Mouse (Mus musculus) hindbrain, embryonic 11.5 days (tissue): Measurements from ENCODE around the gene Krtap16-1. TPM values are rescaled to one million over a fixed set of nuclear protein-coding genes. Genes with fewer than 3 reads are reported as not detected.

Experiments used
- ATAC-seq: fragments of 200-750 bp; cut with Nextera tagmentation; 2 replicates; pipeline ENCODE4 v1.8.0; 2017; ENCODE audit warnings: mild to moderate bottlenecking, moderate TSS enrichment, moderate library complexity; ENCODE audit not compliant: low FRiP score
- DNase-seq: peaks from one replicate; pipeline ENCODE4 v3.0.0-alpha.2; 2015; ENCODE audit warnings: low spot score
- H3K27ac ChIP-seq: fragments of 300-500 bp; sonication (generic); 2 replicates; pipeline ENCODE4 v1.5.1; 2014; ENCODE audit warnings: mild to moderate bottlenecking, low read depth, low read length
- H3K27me3 ChIP-seq: fragments of 300-500 bp; sonication (generic); 2 replicates; pipeline ENCODE4 v1.6.1; 2014; ENCODE audit warnings: mild to moderate bottlenecking, low read length, moderate library complexity, mixed read lengths; ENCODE audit not compliant: control insufficient read depth, insufficient read depth
- H3K36me3 ChIP-seq: fragments of 300-500 bp; sonication (generic); 2 replicates; pipeline ENCODE4 v1.6.1; 2014; ENCODE audit warnings: mild to moderate bottlenecking, low read length, moderate library complexity, mixed read lengths; ENCODE audit not compliant: control insufficient read depth, insufficient read depth
- H3K4me1 ChIP-seq: fragments of 300-500 bp; sonication (generic); replicated peaks from 2 replicates; pipeline ENCODE4 v1.6.1; 2014; ENCODE audit warnings: low read length, mixed read lengths; ENCODE audit not compliant: control insufficient read depth, insufficient read depth
- H3K4me2 ChIP-seq: fragments of 300-500 bp; sonication (generic); replicated peaks from 2 replicates; pipeline ENCODE4 v1.6.1; 2014; ENCODE audit warnings: mild to moderate bottlenecking, low read depth, low read length
- H3K4me3 ChIP-seq: fragments of 300-500 bp; sonication (generic); 2 replicates; pipeline ENCODE4 v1.5.1; 2014; ENCODE audit warnings: low read depth, low read length
- H3K9ac ChIP-seq: fragments of 300-500 bp; sonication (generic); 2 replicates; pipeline ENCODE4 v1.6.1; 2014; ENCODE audit warnings: low read depth, low read length
- H3K9me3 ChIP-seq: fragments of 300-500 bp; sonication (generic); 2 replicates; pipeline ENCODE4 v1.6.1; 2016; ENCODE audit warnings: low read length; ENCODE audit not compliant: control insufficient read depth
- WGBS: fragments of 180-500 bp; shearing (Covaris S2); extraction: QIAGEN DNeasy Blood & Tissue Kit; methylation state at CpG from one replicate; pipeline ENCODE4 v1.1.7; 2014; 5-methylcytosine and 5-hydroxymethylcytosine counted together
- polyA plus RNA-seq: library from polyadenylated mRNA; unstranded; fragments of >200 nt; fragmentation: Nextera tagmentation; extraction: Ambion mirVana; gene quantifications from 2 replicates; pipeline ENCODE4 v1.2.1, GENCODE M21; 2014

Gene Krtap16-1
- polyA plus RNA-seq, 1 experiment from 2014 or later = not detected

DNA sequence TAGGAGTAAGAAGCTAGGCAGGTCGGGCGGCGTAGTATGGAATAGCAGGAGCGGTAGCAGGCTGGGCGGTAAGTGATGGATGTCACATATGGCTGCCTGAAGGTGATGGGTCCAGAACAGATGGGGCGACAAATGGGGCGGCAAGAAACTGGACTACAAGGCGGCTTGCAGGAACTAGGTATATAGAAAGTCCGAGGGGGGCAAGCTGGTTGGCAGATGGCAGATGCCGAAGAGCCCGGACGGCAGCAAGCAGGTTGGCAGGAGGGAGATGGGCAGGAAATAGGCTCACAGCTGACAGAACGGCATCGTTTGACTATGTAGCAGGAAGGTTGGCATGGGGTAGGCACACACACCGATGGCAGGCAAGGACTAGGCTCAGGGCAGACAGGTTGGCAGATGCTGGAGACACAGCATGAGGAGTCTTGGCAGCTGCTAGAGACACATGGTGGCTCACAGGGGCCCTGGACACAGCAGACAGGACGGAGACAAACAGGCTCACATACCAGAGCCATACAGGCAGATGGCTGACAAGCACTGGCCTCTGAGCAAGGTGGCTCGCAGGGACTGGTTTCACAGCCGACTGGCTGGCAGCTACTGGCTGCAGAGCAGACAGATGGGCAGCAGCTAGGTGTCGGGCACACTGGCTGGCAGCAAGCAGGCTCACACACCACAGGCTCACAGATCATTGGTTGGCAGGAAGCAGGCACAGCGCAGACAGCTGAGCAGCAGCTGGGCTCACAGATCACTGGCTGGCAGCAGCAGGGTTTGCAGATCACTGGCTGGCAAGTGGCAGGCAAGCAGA lies 905 bp downstream of the Krtap16-1 start:
- H3K9me3 ChIP-seq = no peaks in the 10 kb centered on the region
- WGBS = 85% methylated on average over 20 of the region's 20 CpGs
- no peak overlapping the region for H3K9ac ChIP-seq
- DNase-seq (no peak), ATAC-seq (no peak)
- no peak overlapping the region for H3K27ac ChIP-seq
- H3K4me1 ChIP-seq = no peaks in the 10 kb centered on the region
- H3K36me3 ChIP-seq = no peaks in the 10 kb centered on the region
- H3K4me3 ChIP-seq = no peak overlapping the region
- no peak overlapping the region for H3K4me2 ChIP-seq
- no peaks in the 10 kb centered on the region for H3K27me3 ChIP-seq

DNA sequence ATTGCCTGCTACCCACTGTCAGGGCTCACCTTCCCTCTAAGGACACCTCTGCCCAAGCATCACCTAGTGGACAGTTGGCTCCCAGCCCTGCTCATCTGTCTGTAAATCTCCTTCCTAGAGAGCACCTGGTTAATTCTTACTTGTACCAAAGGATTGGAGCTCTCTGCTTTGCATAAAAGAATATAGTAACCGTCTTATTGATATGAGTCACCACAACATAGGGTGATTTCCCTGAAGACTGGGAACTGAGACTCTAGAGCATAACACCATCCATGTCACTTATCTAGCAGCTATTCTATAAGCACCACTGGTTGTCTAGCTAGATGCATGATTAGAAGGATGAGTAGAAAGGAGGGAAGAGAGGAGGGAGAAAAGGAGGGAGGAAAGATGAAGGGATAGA lies 3.0 kb downstream of the Krtap16-1 start:
- Histone ChIP-seq H3K4me1 (no peaks in the 10 kb centered on the region), H3K9me3 (no peaks in the 10 kb centered on the region), H3K9ac (no peak overlapping the region), H3K27ac (no peak overlapping the region), H3K4me2 (no peak overlapping the region), H3K27me3 (no peaks in the 10 kb centered on the region), H3K36me3 (no peaks in the 10 kb centered on the region), H3K4me3 (no peak overlapping the region)
- 88% methylated on average over 1 of the region's 1 CpGs for WGBS
- DNase-seq (no peak), ATAC-seq (no peak)

DNA sequence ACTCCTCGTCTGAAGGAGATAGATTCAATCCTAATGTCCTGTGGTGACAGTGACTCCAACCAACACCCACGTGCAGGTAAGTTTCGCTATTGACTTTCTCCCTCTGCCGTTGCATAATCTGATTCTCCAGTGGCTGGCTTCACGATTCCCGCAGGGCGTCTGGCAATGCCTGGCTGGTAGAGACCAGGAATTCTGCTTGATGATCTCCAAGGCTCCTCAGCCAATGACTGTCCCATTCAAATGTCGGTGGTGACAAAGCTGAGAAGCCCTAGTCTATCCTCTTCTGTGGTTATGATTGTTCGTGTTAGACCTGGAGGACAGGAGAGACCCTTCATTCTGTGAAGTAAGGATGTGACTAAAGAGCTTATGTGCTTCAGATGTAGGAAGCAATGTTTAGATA lies 3.7 kb downstream of the Krtap16-1 start:
- ATAC-seq = no peak
- Histone ChIP-seq H3K4me3 (no peak overlapping the region), H3K9me3 (no peaks in the 10 kb centered on the region), H3K36me3 (no peaks in the 10 kb centered on the region), H3K27ac (no peak overlapping the region), H3K9ac (no peak overlapping the region), H3K27me3 (no peaks in the 10 kb centered on the region), H3K4me2 (no peak overlapping the region), H3K4me1 (no peaks in the 10 kb centered on the region)
- WGBS = 87% methylated on average over 9 of the region's 9 CpGs
- DNase-seq = no peak

DNA sequence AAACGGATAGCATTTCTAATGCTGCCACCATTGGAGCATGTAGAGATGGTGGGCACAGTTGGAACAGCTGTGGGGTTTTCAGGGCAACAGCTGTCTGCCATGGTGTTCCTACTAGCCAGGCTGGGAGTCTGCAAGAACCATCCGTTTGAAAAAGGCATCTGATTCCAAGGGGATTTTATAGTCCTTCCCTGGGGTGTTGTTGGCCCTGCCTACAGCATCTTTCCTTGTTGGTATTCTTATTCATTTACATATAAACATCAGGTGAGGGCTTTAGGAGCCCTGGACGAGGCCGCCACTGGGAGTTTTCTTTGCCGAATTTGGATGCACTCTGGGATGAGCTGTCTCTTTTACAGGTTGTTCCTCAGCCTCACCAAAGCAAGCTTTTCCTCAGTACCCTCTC lies 7.4 kb downstream of the Krtap16-1 start, which contains the start of gene Krtap29-1:
TSS of gene Krtap29-1 (minus strand) at position 101 of the 400 bp plus-strand sequence.
- H3K4me2 ChIP-seq = no peak within 1 kb of the TSS
- H3K27me3 ChIP-seq = no peaks in the 10 kb centered on the region
- ATAC-seq (no peak), DNase-seq (no peak)
- WGBS = 73% methylated on average over 5 of the region's 5 CpGs
- H3K4me1 ChIP-seq = no peaks in the 10 kb centered on the region
- H3K4me3 ChIP-seq = no peak within 1 kb of the TSS
- H3K27ac ChIP-seq = no peak within 1 kb of the TSS
- no peaks in the 10 kb centered on the region for H3K9me3 ChIP-seq
- H3K36me3 ChIP-seq = no peaks in the 10 kb centered on the region
- H3K9ac ChIP-seq = no peak within 1 kb of the TSS

DNA sequence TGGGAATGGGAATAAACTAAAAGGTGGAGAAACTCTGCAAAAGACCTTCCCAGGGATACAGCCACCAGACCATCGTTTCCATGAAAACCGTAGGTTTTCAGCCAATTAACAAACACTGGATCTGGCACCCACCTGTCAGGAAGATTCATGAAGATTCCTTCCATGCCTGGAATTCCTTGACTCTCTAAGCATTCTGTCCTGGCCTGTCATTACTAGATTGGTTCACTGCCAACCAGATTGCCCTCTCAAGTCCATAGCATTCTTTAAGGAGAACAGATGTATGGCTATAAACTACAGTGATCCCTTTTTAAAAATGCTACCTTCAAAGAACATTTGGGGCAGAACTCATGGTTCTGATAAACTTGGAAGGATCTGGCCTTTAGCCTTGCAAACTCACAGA lies 20.4 kb downstream of the Krtap16-1 start:
- DNase-seq (no peak), ATAC-seq (no peak)
- Histone ChIP-seq H3K27ac (no peak overlapping the region), H3K9ac (no peak overlapping the region), H3K9me3 (no peaks in the 10 kb centered on the region), H3K4me2 (no peak overlapping the region), H3K4me1 (no peaks in the 10 kb centered on the region), H3K4me3 (no peak overlapping the region), H3K36me3 (no peaks in the 10 kb centered on the region), H3K27me3 (no peaks in the 10 kb centered on the region)
- 69% methylated on average over 2 of the region's 2 CpGs for WGBS

DNA sequence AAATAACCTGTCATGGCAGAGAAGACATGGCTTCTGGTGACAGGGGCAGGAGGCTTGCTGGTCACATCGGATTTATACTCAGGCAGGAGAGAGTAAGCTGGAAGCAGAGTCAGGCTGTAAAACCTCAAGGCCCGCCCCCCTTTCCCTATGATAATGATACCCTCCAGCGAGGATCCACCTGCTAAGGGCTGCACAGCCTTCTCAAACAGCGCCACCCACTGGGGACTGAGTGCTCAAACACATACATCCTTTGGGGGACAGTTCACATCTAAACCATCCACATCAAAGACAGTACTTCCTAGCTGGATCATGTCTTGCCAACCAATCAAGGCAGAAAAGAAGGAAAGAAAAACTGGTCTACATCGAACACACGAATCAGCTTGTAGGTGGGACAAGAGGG lies 22.2 kb downstream of the Krtap16-1 start:
- 56% methylated on average over 6 of the region's 6 CpGs for WGBS
- Histone ChIP-seq H3K9me3 (no peaks in the 10 kb centered on the region), H3K4me1 (no peaks in the 10 kb centered on the region), H3K27ac (no peak overlapping the region), H3K4me2 (no peak overlapping the region), H3K27me3 (no peaks in the 10 kb centered on the region), H3K4me3 (no peak overlapping the region), H3K9ac (no peak overlapping the region), H3K36me3 (no peaks in the 10 kb centered on the region)
- ATAC-seq (no peak), DNase-seq (peak; percentile 10)

DNA sequence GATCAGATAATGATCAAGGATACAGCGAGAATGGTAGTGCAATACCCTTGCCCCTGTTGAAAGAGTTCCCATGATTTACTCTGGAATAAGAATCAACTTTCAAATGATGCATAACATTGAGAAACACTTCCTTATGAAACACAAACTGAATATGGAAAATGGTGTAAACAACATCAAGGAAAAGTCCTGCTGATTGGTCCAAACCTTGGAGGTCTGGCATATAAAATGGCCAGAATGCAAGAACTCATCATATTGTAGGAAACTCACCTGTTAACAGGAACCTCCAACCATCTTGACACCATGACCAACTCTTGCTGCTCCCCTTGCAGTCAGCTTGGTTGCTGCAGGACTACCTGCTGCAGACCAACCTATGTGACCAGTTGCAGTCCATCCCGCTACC lies 38.2 kb downstream of the Krtap16-1 start, which contains the start of gene Krtap9-5:
TSS of gene Krtap9-5 (plus strand) at position 301 of the 400 bp plus-strand sequence.
- H3K4me3 ChIP-seq = no peak within 1 kb of the TSS
- 91% methylated on average over 2 of the region's 2 CpGs for WGBS
- H3K27ac ChIP-seq = no peak within 1 kb of the TSS
- H3K4me1 ChIP-seq = no peaks in the 10 kb centered on the region
- no peaks in the 10 kb centered on the region for H3K9me3 ChIP-seq
- H3K4me2 ChIP-seq = no peak within 1 kb of the TSS
- ATAC-seq (no peak), DNase-seq (no peak)
- no peaks in the 10 kb centered on the region for H3K36me3 ChIP-seq
- no peak within 1 kb of the TSS for H3K9ac ChIP-seq
- H3K27me3 ChIP-seq = no peaks in the 10 kb centered on the region

DNA sequence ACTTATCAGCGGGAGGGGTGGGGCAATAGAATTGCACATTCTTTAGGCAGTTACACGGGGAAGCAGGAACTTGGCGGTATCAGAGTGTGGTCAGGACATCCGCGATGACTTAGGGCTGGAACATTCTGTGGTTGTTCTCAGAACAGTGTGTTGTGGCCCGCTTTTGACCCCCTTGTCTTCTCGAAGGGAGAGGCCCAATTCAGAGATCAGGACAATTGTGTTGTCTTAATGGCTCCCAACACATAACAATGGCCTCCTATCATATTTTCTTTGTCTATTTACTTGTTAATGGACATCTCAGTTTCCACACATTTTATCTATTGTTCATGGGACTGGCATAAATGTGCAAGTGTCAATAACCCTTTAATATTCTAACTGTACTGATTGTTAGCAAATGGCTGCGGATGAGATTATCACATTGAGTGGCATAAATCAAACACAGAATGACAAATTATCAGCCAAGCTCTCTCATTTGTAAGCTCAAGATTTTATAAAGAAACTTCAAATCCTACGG lies 48.6 kb downstream of the Krtap16-1 start:
- H3K27me3 ChIP-seq = no peaks in the 10 kb centered on the region
- H3K4me3 ChIP-seq = no peak overlapping the region
- H3K4me1 ChIP-seq = no peaks in the 10 kb centered on the region
- H3K9ac ChIP-seq = no peak overlapping the region
- no peak overlapping the region for H3K4me2 ChIP-seq
- no peaks in the 10 kb centered on the region for H3K9me3 ChIP-seq
- no peaks in the 10 kb centered on the region for H3K36me3 ChIP-seq
- no peak for DNase-seq
- no peak for ATAC-seq
- H3K27ac ChIP-seq = no peak overlapping the region
- WGBS = 85% methylated on average over 9 of the region's 9 CpGs

DNA sequence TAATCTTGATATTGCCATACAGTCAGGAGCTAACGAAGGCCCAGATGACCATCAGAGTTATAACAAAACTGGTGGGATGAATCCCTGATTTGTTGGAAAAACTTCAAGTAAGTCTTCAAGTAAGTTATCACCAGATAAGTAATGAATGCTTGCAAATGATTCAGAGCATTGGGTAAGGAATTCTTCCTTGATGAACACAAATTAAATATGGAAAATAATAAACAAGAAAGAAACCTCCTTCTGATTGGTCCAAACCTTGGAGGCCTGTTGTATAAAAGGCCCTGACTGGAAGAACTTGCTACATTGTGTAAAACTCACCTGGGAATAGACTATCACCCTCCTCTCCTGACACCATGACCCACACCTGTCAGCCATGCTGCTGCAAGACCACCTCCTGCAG lies 50.4 kb downstream of the Krtap16-1 start, which contains the start of gene Krtap31-2:
TSS of gene Krtap31-2 (plus strand) at position 301 of the 400 bp plus-strand sequence.
- Histone ChIP-seq H3K9ac (no peak within 1 kb of the TSS), H3K4me2 (no peak within 1 kb of the TSS), H3K4me3 (no peak within 1 kb of the TSS), H3K4me1 (no peaks in the 10 kb centered on the region), H3K36me3 (no peaks in the 10 kb centered on the region), H3K27me3 (no peaks in the 10 kb centered on the region), H3K9me3 (no peaks in the 10 kb centered on the region), H3K27ac (no peak within 1 kb of the TSS)
- 85% methylated on average over 1 of the region's 1 CpGs for WGBS
- no peak for ATAC-seq
- DNase-seq = no peak
